Mouse (Mus musculus): Measurements from ENCODE around the gene Acsl5. TPM values are rescaled to one million over a fixed set of nuclear protein-coding genes. Genes with fewer than 3 reads are reported as not detected.

The Acsl5 gene
- polyA plus RNA-seq (2012; rRNA removed) = 170 and 615 TPM in 2 replicates

- WGBS = 56% methylated on average over 9 of the region's 9 CpGs
- DNase-seq (ENCODE audit: low read depth, low spot score) = no peak
Observed at GRCm38 (mm10) chr19:55251383-55252124, at the start of gene Acsl5. Gene Acsl5 (plus strand): TSS chr19:55251938.

GRCm38 (mm10) chr19:55206482-55207138 lies 45.1 kb upstream of the Acsl5 start:
- 39% methylated on average over 8 of the region's 8 CpGs for WGBS
- no peak for DNase-seq (ENCODE audit: low read depth, low spot score)

GRCm38 (mm10) chr19:55207205-55207604 lies 44.5 kb upstream of the Acsl5 start:
- 48% methylated on average over 6 of the region's 6 CpGs for WGBS
- no peak for DNase-seq (ENCODE audit: low read depth, low spot score)

- DNase-seq (ENCODE audit: low read depth, low spot score) = no peak
- whole genome bisulfite sequencing = 53% methylated on average over 25 of the region's 25 CpGs
Observed at GRCm38 (mm10) chr19:55207746-55208538, 43.8 kb upstream of the Acsl5 start.

GRCm38 (mm10) chr19:55208654-55209053 lies 43.1 kb upstream of the Acsl5 start:
- DNase-seq (ENCODE audit: low read depth, low spot score) = no peak
- WGBS = 66% methylated on average over 4 of the region's 4 CpGs

- no peak for DNase-seq (ENCODE audit: low read depth, low spot score)
- WGBS = 84% methylated on average over 3 of the region's 3 CpGs
Observed at GRCm38 (mm10) chr19:55209084-55209483, 42.7 kb upstream of the Acsl5 start.

GRCm38 (mm10) chr19:55211698-55212097 lies 40.0 kb upstream of the Acsl5 start:
- 95% methylated on average over 1 of the region's 1 CpGs for WGBS
- DNase-seq (ENCODE audit: low read depth, low spot score) = no peak

GRCm38 (mm10) chr19:55213617-55214340 lies 38.0 kb upstream of the Acsl5 start:
- no peak for DNase-seq (ENCODE audit: low read depth, low spot score)
- WGBS = 28% methylated on average over 12 of the region's 12 CpGs

- DNase-seq (ENCODE audit: low read depth, low spot score) = no peak
- WGBS = 69% methylated on average over 4 of the region's 4 CpGs
Observed at GRCm38 (mm10) chr19:55216876-55217275, 34.9 kb upstream of the Acsl5 start.

GRCm38 (mm10) chr19:55217365-55217764 lies 34.4 kb upstream of the Acsl5 start:
- DNase-seq (ENCODE audit: low read depth, low spot score) = no peak
- WGBS = 70% methylated on average over 9 of the region's 9 CpGs

GRCm38 (mm10) chr19:55218192-55218739 lies 33.5 kb upstream of the Acsl5 start:
- no peak for DNase-seq (ENCODE audit: low read depth, low spot score)
- WGBS = 5% methylated on average over 20 of the region's 20 CpGs

- DNase-seq (ENCODE audit: low read depth, low spot score) = no peak
- WGBS = 28% methylated on average over 12 of the region's 12 CpGs
Observed at GRCm38 (mm10) chr19:55218741-55219221, 33.0 kb upstream of the Acsl5 start.

GRCm38 (mm10) chr19:55219359-55219758 lies 32.4 kb upstream of the Acsl5 start:
- DNase-seq (ENCODE audit: low read depth, low spot score) = no peak
- WGBS = 53% methylated on average over 8 of the region's 8 CpGs

- WGBS = 74% methylated on average over 6 of the region's 6 CpGs
Observed at GRCm38 (mm10) chr19:55221208-55221607, 30.5 kb upstream of the Acsl5 start.

GRCm38 (mm10) chr19:55222268-55222667 lies 29.5 kb upstream of the Acsl5 start:
- no peak for DNase-seq (ENCODE audit: low read depth, low spot score)
- WGBS = 89% methylated on average over 9 of the region's 9 CpGs

More at GRCm38 (mm10) chr19:55221208-55221607, 30.5 kb upstream of the Acsl5 start:
- DNase-seq (ENCODE audit: low read depth, low spot score) = no peak

- 71% methylated on average over 5 of the region's 5 CpGs for WGBS
- DNase-seq (ENCODE audit: low read depth, low spot score) = no peak
Observed at GRCm38 (mm10) chr19:55226621-55227020, 25.1 kb upstream of the Acsl5 start.

- 69% methylated on average over 7 of the region's 7 CpGs for WGBS
- no peak for DNase-seq (ENCODE audit: low read depth, low spot score)
Observed at GRCm38 (mm10) chr19:55227135-55227534, 24.6 kb upstream of the Acsl5 start.

GRCm38 (mm10) chr19:55231081-55231480 lies 20.7 kb upstream of the Acsl5 start:
- DNase-seq (ENCODE audit: low read depth, low spot score) = no peak
- WGBS = 75% methylated on average over 10 of the region's 10 CpGs

- WGBS = 17% methylated on average over 8 of the region's 8 CpGs
- DNase-seq (ENCODE audit: low read depth, low spot score) = peak; percentile 56
Observed at GRCm38 (mm10) chr19:55232136-55232535, 19.6 kb upstream of the Acsl5 start.

All from large intestine, adult 2 months (tissue).